Mouse (Mus musculus): ENCODE measurements around the gene Rraga. TPM values are rescaled to one million over a fixed set of nuclear protein-coding genes. Genes with fewer than 3 reads are reported as not detected.

The Rraga gene
- polyA plus RNA-seq, 1 experiment from 2014 or later = 48.5 TPM

DNA sequence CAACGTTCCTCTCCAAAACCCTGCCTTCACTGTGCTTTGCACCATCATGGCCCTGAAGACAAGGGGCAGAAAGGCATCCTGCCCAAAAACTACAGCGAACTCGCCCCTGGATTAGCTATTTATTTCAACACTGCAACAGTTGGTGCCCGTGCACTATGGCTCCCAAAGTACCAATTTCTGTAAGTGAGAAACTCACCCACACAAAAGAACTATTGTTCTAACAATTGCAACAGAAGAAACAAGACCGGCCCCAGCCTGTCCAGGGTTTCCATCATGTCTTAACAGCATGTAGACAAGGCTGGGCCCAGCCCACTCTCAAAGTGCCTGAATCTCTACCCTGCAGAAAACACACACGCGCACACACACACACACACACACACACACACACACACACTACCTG, 18.1 kb upstream of the Rraga start:
- 0 out of 2 replicates have a peak overlapping the region, but pooled peaks have one; percentile 3 for H3K27ac ChIP-seq
- no peaks in the 10 kb centered on the region for H3K36me3 ChIP-seq
- no peak for DNase-seq (ENCODE audit: low spot score)
- no peaks in the 10 kb centered on the region for H3K27me3 ChIP-seq (ENCODE audit: low read depth, poor library complexity, severe bottlenecking)
- no peaks in the 10 kb centered on the region for H3K9me3 ChIP-seq (replicated peaks)
- H3K4me1 ChIP-seq = 0 out of 2 replicates have a peak, but pooled peaks cover 3% of the 10 kb centered on the region
- 86% methylated on average over 7 of the region's 7 CpGs for WGBS
- no peak overlapping the region for H3K4me3 ChIP-seq

DNA sequence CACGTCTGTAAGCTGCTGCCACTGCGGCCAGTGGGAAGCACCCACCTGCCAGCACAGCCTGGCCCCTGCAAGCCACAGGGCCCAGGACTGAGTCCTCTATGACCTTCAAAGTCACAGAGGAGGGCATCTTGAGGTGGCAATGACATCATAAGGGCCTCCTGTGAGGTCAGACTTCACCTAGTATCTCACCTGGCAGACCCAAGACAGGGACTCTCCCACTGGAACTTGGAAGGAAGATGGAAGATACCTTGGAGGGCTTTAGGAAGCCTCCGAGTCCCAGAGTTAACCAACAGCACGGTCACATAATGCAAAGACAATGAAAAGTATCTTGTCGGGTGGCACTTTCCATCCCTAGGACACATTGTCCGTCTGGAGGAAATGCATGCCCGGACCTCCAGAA, 17.2 kb upstream of the Rraga start, which contains the start of gene Saxo1:
Saxo1 (minus strand) TSS at position 101 of the 400 bp plus-strand sequence.
- WGBS = 91% methylated on average over 7 of the region's 7 CpGs
- no peaks in the 10 kb centered on the region for H3K9me3 ChIP-seq (replicated peaks)
- H3K36me3 ChIP-seq = no peaks in the 10 kb centered on the region
- DNase-seq (ENCODE audit: low spot score) = no peak
- H3K27ac ChIP-seq = 0 out of 2 replicates have a peak within 1 kb of the TSS, but pooled peaks have one; percentile 3
- no peaks in the 10 kb centered on the region for H3K27me3 ChIP-seq (ENCODE audit: low read depth, poor library complexity, severe bottlenecking)
- no peak within 1 kb of the TSS for H3K4me3 ChIP-seq
- 0 out of 2 replicates have a peak, but pooled peaks cover 3% of the 10 kb centered on the region for H3K4me1 ChIP-seq

DNA sequence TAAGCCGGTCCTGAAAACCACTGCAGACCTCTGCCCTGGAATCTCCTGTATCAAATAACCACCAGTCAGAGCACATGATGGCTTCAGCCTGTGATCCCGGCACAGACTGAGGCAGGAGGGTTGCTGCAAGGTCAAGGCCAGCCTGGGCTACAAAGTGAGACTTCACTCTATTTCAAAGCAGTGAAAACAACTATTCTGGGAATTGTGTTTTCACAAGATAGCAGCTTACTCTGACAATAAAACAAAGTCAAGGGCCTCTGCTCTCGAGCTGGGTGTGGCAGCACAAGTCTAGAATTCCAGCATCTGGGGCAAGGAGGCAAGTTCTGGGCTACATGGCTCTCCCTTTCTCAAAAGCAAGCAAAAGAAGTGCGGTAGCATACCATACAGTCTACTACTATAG, 16.5 kb upstream of the Rraga start:
- Histone ChIP-seq H3K27ac (no peak overlapping the region), H3K4me3 (no peak overlapping the region), H3K4me1 (0 out of 2 replicates have a peak, but pooled peaks cover 3% of the 10 kb centered on the region), H3K27me3 (ENCODE audit: low read depth, poor library complexity, severe bottlenecking) (no peaks in the 10 kb centered on the region), H3K9me3 (replicated peaks) (no peaks in the 10 kb centered on the region), H3K36me3 (no peaks in the 10 kb centered on the region)
- 72% methylated on average over 4 of the region's 4 CpGs for WGBS
- no peak for DNase-seq (ENCODE audit: low spot score)

DNA sequence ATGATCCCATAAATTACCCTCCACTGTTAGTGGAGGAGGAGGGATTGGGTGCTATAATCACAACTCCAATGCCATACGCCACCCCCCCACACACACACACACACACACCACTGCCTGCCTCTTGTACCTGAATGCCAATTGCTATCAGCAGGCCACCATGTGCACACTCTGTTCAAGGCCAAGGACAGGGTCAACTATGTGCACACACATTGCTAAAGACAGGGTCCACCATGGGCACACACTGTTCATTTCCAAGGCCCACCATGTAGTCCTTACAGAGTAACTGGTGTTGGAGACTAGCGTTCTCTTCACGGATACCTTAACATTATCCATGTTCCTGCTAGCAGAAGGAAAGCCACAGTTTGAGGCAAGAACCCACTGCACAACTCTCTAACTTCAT, 14.4 kb upstream of the Rraga start:
- H3K27ac ChIP-seq = no peak overlapping the region
- H3K27me3 ChIP-seq (ENCODE audit: low read depth, poor library complexity, severe bottlenecking) = no peaks in the 10 kb centered on the region
- H3K4me1 ChIP-seq = 0 out of 2 replicates have a peak, but pooled peaks cover 3% of the 10 kb centered on the region
- no peak overlapping the region for H3K4me3 ChIP-seq
- no peaks in the 10 kb centered on the region for H3K9me3 ChIP-seq (replicated peaks)
- 95% methylated on average over 3 of the region's 3 CpGs for WGBS
- no peak for DNase-seq (ENCODE audit: low spot score)
- no peaks in the 10 kb centered on the region for H3K36me3 ChIP-seq

DNA sequence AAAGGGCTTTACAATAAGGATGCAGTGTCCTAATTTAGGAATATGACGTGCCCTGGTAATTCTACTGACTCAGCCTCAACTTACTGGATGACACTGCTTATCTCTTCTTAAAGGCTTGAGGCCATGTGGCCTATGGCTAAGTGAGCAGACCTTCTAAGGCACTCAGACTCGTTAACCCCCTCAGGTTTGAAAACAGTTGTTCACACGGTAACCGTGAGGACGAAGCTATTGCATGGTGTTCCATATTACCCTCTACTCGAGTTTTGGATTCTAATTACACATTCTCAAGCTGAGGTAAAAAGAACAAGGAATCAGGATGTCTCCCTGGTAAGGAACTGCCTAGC, 557 bp upstream of the Rraga start:
- no peaks in the 10 kb centered on the region for H3K9me3 ChIP-seq (replicated peaks)
- H3K36me3 ChIP-seq = peaks cover 22% of the 10 kb centered on the region
- H3K4me3 ChIP-seq = peak overlapping the region; percentile 75
- peaks cover 21% of the 10 kb centered on the region for H3K4me1 ChIP-seq
- H3K27me3 ChIP-seq (ENCODE audit: low read depth, poor library complexity, severe bottlenecking) = no peaks in the 10 kb centered on the region
- peak overlapping the region; percentile 94 for H3K27ac ChIP-seq
- peak; percentile 36 for DNase-seq (ENCODE audit: low spot score)
- WGBS = 18% methylated on average over 6 of the region's 6 CpGs

DNA sequence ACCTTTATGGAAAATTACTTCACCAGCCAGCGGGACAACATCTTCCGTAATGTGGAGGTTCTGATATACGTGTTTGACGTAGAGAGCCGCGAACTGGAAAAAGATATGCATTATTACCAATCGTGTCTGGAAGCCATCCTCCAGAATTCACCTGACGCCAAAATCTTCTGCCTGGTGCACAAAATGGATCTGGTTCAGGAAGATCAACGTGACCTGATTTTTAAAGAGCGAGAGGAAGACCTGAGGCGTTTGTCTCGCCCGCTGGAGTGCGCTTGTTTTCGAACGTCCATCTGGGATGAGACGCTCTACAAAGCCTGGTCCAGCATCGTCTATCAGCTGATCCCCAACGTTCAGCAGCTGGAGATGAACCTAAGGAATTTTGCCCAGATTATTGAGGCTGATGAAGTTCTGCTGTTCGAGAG, 663 bp downstream of the Rraga start:
- peak overlapping the region; percentile 75 for H3K4me3 ChIP-seq

DNA sequence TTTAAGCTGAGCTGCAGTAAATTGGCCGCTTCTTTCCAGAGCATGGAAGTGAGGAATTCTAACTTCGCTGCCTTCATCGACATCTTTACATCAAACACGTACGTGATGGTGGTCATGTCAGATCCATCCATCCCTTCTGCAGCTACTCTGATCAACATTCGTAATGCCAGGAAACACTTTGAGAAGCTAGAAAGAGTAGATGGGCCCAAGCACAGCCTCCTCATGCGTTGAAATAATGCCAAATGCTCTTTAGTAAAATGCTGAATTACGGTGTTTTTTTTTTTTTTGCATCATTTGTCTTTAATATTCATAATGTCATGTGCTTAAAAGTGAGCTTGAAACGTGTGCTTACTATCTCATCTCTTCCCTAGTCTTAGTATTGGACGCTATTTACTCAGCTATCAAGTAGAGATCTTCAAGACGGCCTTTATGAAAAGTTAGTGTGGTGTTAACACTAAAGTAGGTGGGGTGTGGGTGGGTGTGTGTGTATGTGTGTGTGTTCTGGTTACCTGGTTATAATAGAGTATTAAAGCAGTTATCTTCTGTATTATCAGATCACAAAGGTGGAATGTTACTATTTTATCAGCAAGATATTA, 1.3 kb downstream of the Rraga start:
- peak overlapping the region; percentile 94 for H3K27ac ChIP-seq
- no peaks in the 10 kb centered on the region for H3K27me3 ChIP-seq (ENCODE audit: low read depth, poor library complexity, severe bottlenecking)
- whole genome bisulfite sequencing = 12% methylated on average over 11 of the region's 11 CpGs
- H3K9me3 ChIP-seq (replicated peaks) = no peaks in the 10 kb centered on the region
- H3K4me3 ChIP-seq = peak overlapping the region; percentile 75
- DNase-seq (ENCODE audit: low spot score) = no peak
- peaks cover 21% of the 10 kb centered on the region for H3K4me1 ChIP-seq
- H3K36me3 ChIP-seq = peaks cover 41% of the 10 kb centered on the region

More for the DNA sequence above, 663 bp downstream of the Rraga start:
- Histone ChIP-seq H3K27ac (peak overlapping the region; percentile 94), H3K4me1 (peaks cover 21% of the 10 kb centered on the region), H3K36me3 (peaks cover 35% of the 10 kb centered on the region), H3K27me3 (ENCODE audit: low read depth, poor library complexity, severe bottlenecking) (no peaks in the 10 kb centered on the region), H3K9me3 (replicated peaks) (no peaks in the 10 kb centered on the region)
- peak; percentile 55 for DNase-seq (ENCODE audit: low spot score)
- under 1% methylated on average over 20 of the region's 20 CpGs for WGBS

DNA sequence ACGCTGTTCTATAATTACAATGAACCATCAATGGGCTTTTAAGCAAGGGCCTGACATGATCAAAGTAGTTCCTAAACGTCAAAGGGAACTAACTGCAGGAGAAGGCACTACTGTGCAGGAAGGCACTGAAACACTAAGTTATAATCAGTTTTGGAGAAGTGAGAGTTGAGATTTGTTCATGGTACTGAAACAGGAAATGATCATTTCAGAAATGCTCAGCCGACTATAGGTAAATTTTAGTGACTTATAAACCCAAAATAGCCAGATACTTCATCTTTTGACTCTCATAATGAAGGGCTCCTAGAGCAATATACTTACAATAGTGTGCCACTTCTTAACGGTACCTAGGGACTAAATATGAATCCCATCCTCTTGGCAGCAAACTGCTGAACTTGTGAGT, 4.6 kb downstream of the Rraga start:
- peaks cover 18% of the 10 kb centered on the region for H3K4me1 ChIP-seq
- 70% methylated on average over 4 of the region's 4 CpGs for WGBS
- no peak overlapping the region for H3K27ac ChIP-seq
- no peaks in the 10 kb centered on the region for H3K9me3 ChIP-seq (replicated peaks)
- H3K4me3 ChIP-seq = no peak overlapping the region
- DNase-seq (ENCODE audit: low spot score) = no peak
- peaks cover 72% of the 10 kb centered on the region for H3K36me3 ChIP-seq
- no peaks in the 10 kb centered on the region for H3K27me3 ChIP-seq (ENCODE audit: low read depth, poor library complexity, severe bottlenecking)

DNA sequence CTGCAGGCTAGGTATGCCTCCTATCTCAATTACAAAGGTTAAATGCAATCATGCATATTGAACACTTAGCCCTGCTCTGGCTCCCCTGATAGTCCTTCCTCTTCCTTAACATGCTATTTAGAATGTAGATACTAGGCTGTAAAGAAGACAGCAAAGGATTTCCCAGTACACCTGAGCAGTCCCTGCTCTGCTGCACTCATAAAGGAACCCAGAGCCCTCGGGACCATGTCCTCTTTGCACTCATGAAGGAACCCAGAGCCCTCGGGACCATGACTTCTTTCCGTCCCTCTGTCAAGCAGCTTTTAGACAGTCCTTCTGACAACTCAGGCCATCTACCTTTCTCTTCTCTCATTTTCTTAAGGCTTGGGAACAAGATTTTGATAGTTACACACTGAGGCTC, 5.1 kb downstream of the Rraga start:
- peaks cover 18% of the 10 kb centered on the region for H3K4me1 ChIP-seq
- WGBS = 91% methylated on average over 3 of the region's 3 CpGs
- peaks cover 78% of the 10 kb centered on the region for H3K36me3 ChIP-seq

DNA sequence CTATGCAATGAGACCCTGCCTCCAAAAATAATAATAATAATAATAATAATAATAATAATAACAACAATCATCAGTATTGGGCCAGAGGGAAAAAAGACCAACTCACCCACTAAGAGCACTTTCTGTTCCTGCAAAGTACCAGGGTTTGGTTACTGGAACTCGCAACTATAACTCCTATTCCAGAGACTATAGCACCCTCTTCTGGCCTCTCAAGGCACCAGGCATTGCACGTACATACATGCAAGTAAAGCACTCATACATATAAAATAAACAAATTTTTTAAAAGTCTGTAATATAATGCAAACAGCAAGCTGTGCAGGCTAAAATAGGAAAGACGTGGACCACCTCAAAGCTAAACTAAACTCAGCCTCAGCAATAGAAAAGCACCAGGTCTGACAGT, 12.8 kb downstream of the Rraga start:
- Histone ChIP-seq H3K4me1 (no peaks in the 10 kb centered on the region), H3K36me3 (peaks cover 95% of the 10 kb centered on the region), H3K9me3 (replicated peaks) (no peaks in the 10 kb centered on the region), H3K27ac (no peak overlapping the region), H3K27me3 (ENCODE audit: low read depth, poor library complexity, severe bottlenecking) (no peaks in the 10 kb centered on the region), H3K4me3 (no peak overlapping the region)
- no peak for DNase-seq (ENCODE audit: low spot score)
- 86% methylated on average over 3 of the region's 3 CpGs for WGBS

More for the DNA sequence above, 5.1 kb downstream of the Rraga start:
- Histone ChIP-seq H3K27ac (no peak overlapping the region), H3K27me3 (ENCODE audit: low read depth, poor library complexity, severe bottlenecking) (no peaks in the 10 kb centered on the region), H3K4me3 (no peak overlapping the region), H3K9me3 (replicated peaks) (no peaks in the 10 kb centered on the region)
- no peak for DNase-seq (ENCODE audit: low spot score)

DNA sequence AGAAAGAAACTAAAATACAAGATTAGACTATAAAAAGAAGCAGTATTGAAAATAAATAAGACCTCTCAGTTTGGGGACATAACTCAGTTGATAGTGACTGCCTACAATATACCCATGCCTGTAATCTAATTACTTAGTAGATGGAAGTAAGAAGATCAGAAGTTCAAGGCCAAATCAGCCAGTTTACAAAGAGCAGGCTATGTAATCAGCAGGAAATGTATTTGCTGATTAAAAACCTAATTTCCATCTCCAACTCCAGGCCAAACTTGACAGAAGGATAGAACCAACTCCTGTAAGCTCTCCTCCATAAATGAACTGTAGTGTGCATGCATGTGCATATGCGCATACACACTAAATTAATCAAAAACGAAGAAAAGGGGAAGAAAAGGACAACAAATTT, 15.8 kb downstream of the Rraga start:
- Histone ChIP-seq H3K4me3 (no peak overlapping the region), H3K36me3 (peaks cover 94% of the 10 kb centered on the region), H3K9me3 (replicated peaks) (no peaks in the 10 kb centered on the region), H3K4me1 (no peaks in the 10 kb centered on the region), H3K27me3 (ENCODE audit: low read depth, poor library complexity, severe bottlenecking) (no peaks in the 10 kb centered on the region), H3K27ac (no peak overlapping the region)
- no peak for DNase-seq (ENCODE audit: low spot score)
- WGBS = 90% methylated on average over 2 of the region's 2 CpGs

DNA sequence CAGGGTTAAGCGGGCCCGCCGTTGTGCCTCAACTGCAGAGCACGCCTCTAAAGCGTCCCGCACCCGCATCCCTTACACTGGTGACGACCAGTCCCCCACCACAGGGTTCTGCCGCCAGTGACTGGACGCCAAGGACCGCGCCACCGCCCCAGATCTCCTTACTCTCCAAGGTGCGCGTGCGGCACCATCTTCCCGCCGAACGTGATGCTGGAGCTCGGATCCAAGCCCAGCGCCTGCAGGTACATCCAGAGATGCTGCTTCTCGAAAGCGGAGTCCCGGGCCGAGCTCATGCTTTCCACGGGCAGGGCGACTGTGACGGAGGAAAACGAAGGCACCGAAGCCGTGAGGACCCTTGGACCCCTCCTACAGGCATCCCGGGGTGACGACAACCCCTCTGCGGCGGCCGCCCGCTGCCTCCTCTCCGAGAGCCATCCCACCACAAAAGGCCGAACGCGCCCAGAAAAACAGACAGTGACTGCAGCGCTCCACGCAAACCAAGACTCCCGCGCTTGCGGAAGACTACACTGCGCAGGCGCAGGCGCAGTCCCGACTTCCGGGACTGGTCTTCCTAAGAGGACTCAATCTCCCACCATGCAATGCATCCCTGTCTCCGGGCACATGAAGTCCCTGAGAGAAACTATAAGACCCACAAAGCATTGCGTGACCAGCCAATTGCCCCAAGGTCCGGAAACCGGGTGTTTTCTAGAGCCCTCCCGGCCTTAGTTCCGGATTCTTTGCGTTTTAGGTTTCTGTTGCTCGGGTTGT, 36.2 kb downstream of the Rraga start, which contains the start of gene Haus6:
Haus6 (minus strand) TSS at position 532 of the 765 bp plus-strand sequence.
- under 1% methylated on average over 59 of the region's 59 CpGs for WGBS

DNA sequence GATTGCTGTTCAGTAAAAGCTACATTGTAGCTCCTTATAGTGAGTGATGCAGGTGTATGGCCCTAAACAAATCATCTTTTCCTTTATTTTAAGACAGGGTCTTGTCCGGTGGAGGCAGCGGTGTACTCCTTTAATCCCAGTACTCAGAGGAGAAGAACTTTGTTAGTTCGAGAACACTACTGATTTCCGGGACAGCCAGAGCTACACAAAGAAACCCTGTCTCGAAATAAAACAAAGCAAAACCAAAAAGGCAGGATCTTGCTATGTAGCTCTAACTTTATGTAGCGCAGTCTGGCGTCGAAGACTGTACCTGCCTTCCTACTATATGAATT, 36.8 kb downstream of the Rraga start:
- peak overlapping the region; percentile 91 for H3K27ac ChIP-seq
- H3K4me1 ChIP-seq = peaks cover 9% of the 10 kb centered on the region
- H3K9me3 ChIP-seq (replicated peaks) = no peaks in the 10 kb centered on the region
- 31% methylated on average over 8 of the region's 8 CpGs for WGBS
- H3K27me3 ChIP-seq (ENCODE audit: low read depth, poor library complexity, severe bottlenecking) = no peaks in the 10 kb centered on the region
- H3K36me3 ChIP-seq = peaks cover 23% of the 10 kb centered on the region
- H3K4me3 ChIP-seq = peak overlapping the region; percentile 97
- DNase-seq (ENCODE audit: low spot score) = no peak

More for the DNA sequence above, 36.2 kb downstream of the Rraga start, which contains the start of gene Haus6:
- H3K4me1 ChIP-seq = peaks cover 9% of the 10 kb centered on the region
- peak; percentile 90 for DNase-seq (ENCODE audit: low spot score)
- H3K27ac ChIP-seq = peak within 1 kb of the TSS; percentile 91
- peak within 1 kb of the TSS; percentile 97 for H3K4me3 ChIP-seq
- no peaks in the 10 kb centered on the region for H3K9me3 ChIP-seq (replicated peaks)
- H3K27me3 ChIP-seq (ENCODE audit: low read depth, poor library complexity, severe bottlenecking) = no peaks in the 10 kb centered on the region
- H3K36me3 ChIP-seq = peaks cover 28% of the 10 kb centered on the region

Data from limb, embryonic 10.5 days (tissue).